Mouse (Mus musculus): ENCODE results near the gene Gabbr2. TPM values are rescaled to one million over a fixed set of nuclear protein-coding genes. Genes with fewer than 3 reads are reported as not detected.

The Gabbr2 gene
- total and polyA plus RNA-seq, 3 experiments = not detected

DNA sequence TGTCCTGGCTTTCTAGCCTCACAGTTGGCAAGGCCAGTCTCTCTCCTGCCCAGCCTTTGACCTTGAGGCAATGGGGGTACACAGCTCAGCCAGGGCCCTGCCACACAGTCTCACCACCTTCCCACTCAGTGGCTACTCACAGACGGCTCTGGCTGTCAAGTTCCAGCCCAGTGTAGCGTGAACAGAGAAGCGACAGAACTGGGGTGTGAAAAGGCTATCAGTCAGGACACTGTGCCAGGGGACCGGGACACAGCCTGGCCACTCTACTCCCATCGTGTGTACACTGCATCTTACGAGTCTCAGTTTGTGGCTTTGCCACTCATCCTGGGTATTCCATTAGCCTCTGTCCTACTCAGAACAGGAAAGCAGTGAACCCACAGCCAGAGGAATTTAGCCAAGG is 295.2 kb downstream of the Gabbr2 start:
- Histone ChIP-seq H3K9me3 (replicated peaks; ENCODE audit: low read length) (peaks cover 2% of the 10 kb centered on the region), H3K27me3 (replicated peaks) (peaks cover 44% of the 10 kb centered on the region), H3K9ac (ENCODE audit: insufficient read depth, low read depth) (no peak overlapping the region), H3K36me3 (replicated peaks in 1 of 2; ENCODE audit: control insufficient read depth in 1 of 2, insufficient read depth in 1 of 2, low read length in 1 of 2) (no peaks in the 10 kb centered on the region), H3K79me2 (replicated peaks; ENCODE audit: control insufficient read depth, extremely low read depth, insufficient read depth, poor library complexity, severe bottlenecking) (no peaks in the 10 kb centered on the region), H3K4me3 (replicated peaks in 1 of 3; ENCODE audit: low read depth in 2 of 3, low read length in 2 of 3, poor library complexity in 1 of 3) (no peak overlapping the region), H3K4me2 (ENCODE audit: insufficient read depth, low read depth, poor library complexity, severe bottlenecking) (no peak overlapping the region), H3K4me1 (ENCODE audit: control insufficient read depth in 1 of 2, insufficient read depth in 2 of 2) (peaks cover 0 to 5% of the 10 kb centered on the region in 2 experiments; a peak in 2 of 4 replicates), H3K27ac (ENCODE audit: insufficient read depth, low read depth) (no peak overlapping the region)
- DNase-seq (ENCODE audit: extremely low read depth) = no peak
- in situ Hi-C loops (cut with MboI; ENCODE audit: low pct_ligation_motif_present, low pct_unique_long_range_greater_than_20kb, low sequenced_read_pairs) (no loop called here), dilution Hi-C loops (cut with MboI; ENCODE audit: extremely low pct_ligation_motif_present, extremely low pct_unique_long_range_greater_than_20kb, low sequenced_read_pairs) (no loop called here)
- TF ChIP-seq ELF1 (IDR thresholded peaks at IDR 0.05; ENCODE audit: low read depth, low read length) (no peak), JUND (conservative IDR thresholded peaks at IDR 0.05; ENCODE audit: low read depth, low read length) (no peak), SIN3A (IDR thresholded peaks at IDR 0.05; ENCODE audit: low read length) (no peak), CHD2 (IDR thresholded peaks at IDR 0.05; ENCODE audit: low read length) (no peak), CHD1 (IDR thresholded peaks at IDR 0.05; ENCODE audit: low read depth, low read length) (no peak), TBP (conservative IDR thresholded peaks at IDR 0.05; ENCODE audit: low read depth, low read length) (no peak), ZMIZ1 (IDR thresholded peaks at IDR 0.05; ENCODE audit: low read depth, low read length) (no peak), MAZ (IDR thresholded peaks at IDR 0.05; ENCODE audit: low read depth, low read length) (no peak), ZKSCAN1 (IDR thresholded peaks at IDR 0.05; ENCODE audit: borderline replicate concordance, low read depth, low read length) (no peak), RCOR1 (conservative IDR thresholded peaks at IDR 0.05; ENCODE audit: low read depth, low read length) (no peak), MXI1 (IDR thresholded peaks at IDR 0.05; ENCODE audit: low read depth, low read length) (no peak), MAX (IDR thresholded peaks at IDR 0.05; ENCODE audit: low read length) (no peak), PAX5 (IDR thresholded peaks at IDR 0.05; ENCODE audit: low read length) (no peak), USF2 (conservative IDR thresholded peaks at IDR 0.05; ENCODE audit: low read depth, low read length) (no peak), KAT2A (IDR thresholded peaks at IDR 0.05; ENCODE audit: insufficient replicate concordance, low read length) (no peak), IRF4 (IDR thresholded peaks at IDR 0.05; ENCODE audit: low read depth, low read length) (no peak)

DNA sequence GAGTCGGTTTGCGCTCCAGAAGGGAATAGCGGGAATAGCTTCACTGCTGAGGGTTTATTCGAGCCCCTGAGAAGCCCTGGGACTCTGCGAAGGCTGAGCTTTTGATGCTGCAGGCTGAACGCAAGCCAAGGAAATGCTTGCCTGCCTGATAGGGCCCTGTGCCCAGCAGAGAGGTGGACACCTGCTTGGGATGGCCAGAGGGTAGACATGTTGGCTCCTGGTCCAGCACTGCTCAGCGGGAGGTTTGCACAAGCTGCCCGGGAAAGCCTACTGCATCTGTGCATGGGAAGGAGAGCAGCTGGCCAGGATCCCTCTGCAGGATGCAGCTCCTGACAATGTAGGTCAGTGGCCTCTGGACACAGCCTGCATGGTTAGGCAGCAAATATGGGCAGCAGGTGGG is 301.1 kb downstream of the Gabbr2 start:
- no peak for TF ChIP-seq POLR2AphosphoS2 (IDR thresholded peaks at IDR 0.05; ENCODE audit: low read depth, low read length)
- no peak for TF ChIP-seq ZC3H11A (IDR thresholded peaks at IDR 0.05; ENCODE audit: low read depth, low read length)
- TF ChIP-seq SIN3A (IDR thresholded peaks at IDR 0.05; ENCODE audit: low read length) = no peak
- no peak for TF ChIP-seq USF2 (conservative IDR thresholded peaks at IDR 0.05; ENCODE audit: low read depth, low read length)
- TF ChIP-seq POLR2A (IDR thresholded peaks at IDR 0.05; ENCODE audit: low read depth, low read length) = no peak
- TF ChIP-seq IRF4 (IDR thresholded peaks at IDR 0.05; ENCODE audit: low read depth, low read length) = no peak
- TF ChIP-seq CHD2 (IDR thresholded peaks at IDR 0.05; ENCODE audit: low read length) = no peak
- TF ChIP-seq HCFC1 (IDR thresholded peaks at IDR 0.05; ENCODE audit: low read depth, low read length) = no peak
- TF ChIP-seq MAX (IDR thresholded peaks at IDR 0.05; ENCODE audit: low read length) = no peak
- TF ChIP-seq MAFK (IDR thresholded peaks at IDR 0.05; ENCODE audit: insufficient replicate concordance, low read length) = no peak
- TF ChIP-seq BHLHE40 (IDR thresholded peaks at IDR 0.05; ENCODE audit: low read depth, low read length) = no peak
- no peak for TF ChIP-seq TBP (conservative IDR thresholded peaks at IDR 0.05; ENCODE audit: low read depth, low read length)
- TF ChIP-seq CTCF (conservative IDR thresholded peaks at IDR 0.05 in 1 of 2, IDR thresholded peaks at IDR 0.05 in 1 of 2; ENCODE audit: low read depth in 2 of 2, low read length in 2 of 2) = no peak
- Histone ChIP-seq H3K4me3 (replicated peaks in 1 of 3; ENCODE audit: low read depth in 2 of 3, low read length in 2 of 3, poor library complexity in 1 of 3) (no peak overlapping the region), H3K4me1 (ENCODE audit: control insufficient read depth in 1 of 2, insufficient read depth in 2 of 2) (no peaks in the 10 kb centered on the region), H3K27me3 (replicated peaks) (peaks cover 49% of the 10 kb centered on the region), H3K4me2 (ENCODE audit: insufficient read depth, low read depth, poor library complexity, severe bottlenecking) (no peak overlapping the region), H3K79me2 (replicated peaks; ENCODE audit: control insufficient read depth, extremely low read depth, insufficient read depth, poor library complexity, severe bottlenecking) (no peaks in the 10 kb centered on the region), H3K27ac (ENCODE audit: insufficient read depth, low read depth) (no peak overlapping the region), H3K9me3 (replicated peaks; ENCODE audit: low read length) (peaks cover 9% of the 10 kb centered on the region), H3K36me3 (replicated peaks in 1 of 2; ENCODE audit: control insufficient read depth in 1 of 2, insufficient read depth in 1 of 2, low read length in 1 of 2) (no peaks in the 10 kb centered on the region), H3K9ac (ENCODE audit: insufficient read depth, low read depth) (no peak overlapping the region)
- in situ Hi-C loops (cut with MboI; ENCODE audit: low pct_ligation_motif_present, low pct_unique_long_range_greater_than_20kb, low sequenced_read_pairs) (no loop called here), dilution Hi-C loops (cut with MboI; ENCODE audit: extremely low pct_ligation_motif_present, extremely low pct_unique_long_range_greater_than_20kb, low sequenced_read_pairs) (no loop called here)
- DNase-seq (ENCODE audit: extremely low read depth) = no peak
